Mouse (Mus musculus) embryonic facial prominence, embryonic 13.5 days (tissue): ENCODE results near the gene Ndc80. TPM values are rescaled to one million over a fixed set of nuclear protein-coding genes. Genes with fewer than 3 reads are reported as not detected.
"Not testable (repeated sequence)": the region's sequence is repeated elsewhere in the genome, so short reads cannot be mapped to it uniquely, and the experiment has no call there.

Experiments used
- ATAC-seq: fragments of 200-750 bp; cut with Nextera tagmentation; 2 replicates; pipeline ENCODE4 v1.8.0; 2017; ENCODE audit warnings: low read depth; ENCODE audit not compliant: insufficient number of reproducible peaks, insufficient read depth, low FRiP score, low TSS enrichment
- H3K27ac ChIP-seq: fragments of 300-500 bp; sonication (generic); 2 replicates; pipeline ENCODE4 v1.5.1; 2015; ENCODE audit warnings: moderate library complexity, mild to moderate bottlenecking, inconsistent platforms
- H3K27me3 ChIP-seq: fragments of 300-500 bp; sonication (generic); 2 replicates; pipeline ENCODE4 v1.6.1; 2015; ENCODE audit warnings: mild to moderate bottlenecking, inconsistent platforms
- H3K36me3 ChIP-seq: fragments of 300-500 bp; sonication (generic); 2 replicates; pipeline ENCODE4 v1.6.1; 2015; ENCODE audit warnings: mild to moderate bottlenecking, inconsistent platforms
- H3K4me1 ChIP-seq: fragments of 300-500 bp; sonication (generic); 2 replicates; pipeline ENCODE4 v1.6.1; 2015; ENCODE audit warnings: inconsistent platforms
- H3K4me2 ChIP-seq: fragments of 300-500 bp; sonication (generic); 2 replicates; pipeline ENCODE4 v1.6.1; 2015; ENCODE audit warnings: moderate library complexity, mild to moderate bottlenecking, inconsistent platforms
- H3K4me3 ChIP-seq: fragments of 300-500 bp; sonication (generic); 2 replicates; pipeline ENCODE4 v1.5.1; 2015; ENCODE audit warnings: mild to moderate bottlenecking, inconsistent platforms
- H3K9ac ChIP-seq: fragments of 300-500 bp; sonication (generic); 2 replicates; pipeline ENCODE4 v1.6.1; 2015; ENCODE audit warnings: mild to moderate bottlenecking, inconsistent platforms
- H3K9me3 ChIP-seq: fragments of 300-500 bp; sonication (generic); 2 replicates; pipeline ENCODE4 v1.6.1; 2016; ENCODE audit warnings: inconsistent platforms
- WGBS: fragments of 180-500 bp; shearing (Covaris S2); methylation state at CpG from one replicate; pipeline ENCODE4 v1.1.7; 2015; ENCODE audit warnings: mixed read lengths; 5-methylcytosine and 5-hydroxymethylcytosine counted together
- polyA plus RNA-seq: library from polyadenylated mRNA; unstranded; fragments of >200 nt; fragmentation: Nextera tagmentation; extraction: Ambion mirVana; gene quantifications from 2 replicates; pipeline ENCODE4 v1.2.1, GENCODE M21; 2015

The Ndc80 gene
- polyA plus RNA-seq, 1 experiment from 2014 or later = 46.1 TPM

- peak overlapping the region; percentile 99; the same call in 1 of the 2 replicates for H3K27ac ChIP-seq
- WGBS = 77% methylated on average over 7 of the region's 7 CpGs
- peak overlapping the region; percentile 95; the same call in 1 of the 2 replicates for H3K9ac ChIP-seq
- peaks cover 14% of the 10 kb centered on the region for H3K4me1 ChIP-seq
- H3K27me3 ChIP-seq = no peaks in the 10 kb centered on the region
- no peaks in the 10 kb centered on the region for H3K9me3 ChIP-seq
- no peak for ATAC-seq
- peak overlapping the region; percentile 84 for H3K4me2 ChIP-seq
- no peaks in the 10 kb centered on the region for H3K36me3 ChIP-seq
- H3K4me3 ChIP-seq = peak overlapping the region; percentile 86
Observed at GRCm38 (mm10) chr17:71476346-71477020, 50.2 kb downstream of the Ndc80 start.

DNA sequence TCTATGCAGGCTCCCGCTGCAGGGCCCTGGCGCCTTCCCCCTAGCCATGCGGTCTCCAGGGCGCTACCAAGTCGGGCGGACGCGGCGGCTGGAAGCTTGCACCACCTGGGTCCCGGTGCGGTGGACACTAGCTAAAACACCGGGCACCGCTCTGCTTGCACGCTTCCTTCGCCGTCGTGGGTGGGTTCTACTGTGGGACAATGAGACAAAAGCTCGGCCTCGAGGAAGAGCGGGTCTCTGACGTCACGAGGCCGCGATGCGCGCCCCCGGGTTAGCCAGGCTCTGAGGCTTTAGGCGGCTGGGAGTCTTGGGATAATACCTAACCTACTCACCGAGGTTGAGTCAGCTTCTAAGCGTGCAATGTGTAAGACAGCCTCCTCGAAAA, 51.0 kb downstream of the Ndc80 start:
- Histone ChIP-seq H3K9me3 (no peaks in the 10 kb centered on the region), H3K27ac (peak overlapping the region; percentile 99), H3K27me3 (no peaks in the 10 kb centered on the region), H3K4me1 (peaks cover 14% of the 10 kb centered on the region), H3K4me3 (peak overlapping the region; percentile 86), H3K9ac (peak overlapping the region; percentile 95), H3K36me3 (no peaks in the 10 kb centered on the region), H3K4me2 (peak overlapping the region; percentile 84)
- peak; percentile 79 for ATAC-seq
- under 1% methylated on average over 31 of the region's 31 CpGs for WGBS

DNA sequence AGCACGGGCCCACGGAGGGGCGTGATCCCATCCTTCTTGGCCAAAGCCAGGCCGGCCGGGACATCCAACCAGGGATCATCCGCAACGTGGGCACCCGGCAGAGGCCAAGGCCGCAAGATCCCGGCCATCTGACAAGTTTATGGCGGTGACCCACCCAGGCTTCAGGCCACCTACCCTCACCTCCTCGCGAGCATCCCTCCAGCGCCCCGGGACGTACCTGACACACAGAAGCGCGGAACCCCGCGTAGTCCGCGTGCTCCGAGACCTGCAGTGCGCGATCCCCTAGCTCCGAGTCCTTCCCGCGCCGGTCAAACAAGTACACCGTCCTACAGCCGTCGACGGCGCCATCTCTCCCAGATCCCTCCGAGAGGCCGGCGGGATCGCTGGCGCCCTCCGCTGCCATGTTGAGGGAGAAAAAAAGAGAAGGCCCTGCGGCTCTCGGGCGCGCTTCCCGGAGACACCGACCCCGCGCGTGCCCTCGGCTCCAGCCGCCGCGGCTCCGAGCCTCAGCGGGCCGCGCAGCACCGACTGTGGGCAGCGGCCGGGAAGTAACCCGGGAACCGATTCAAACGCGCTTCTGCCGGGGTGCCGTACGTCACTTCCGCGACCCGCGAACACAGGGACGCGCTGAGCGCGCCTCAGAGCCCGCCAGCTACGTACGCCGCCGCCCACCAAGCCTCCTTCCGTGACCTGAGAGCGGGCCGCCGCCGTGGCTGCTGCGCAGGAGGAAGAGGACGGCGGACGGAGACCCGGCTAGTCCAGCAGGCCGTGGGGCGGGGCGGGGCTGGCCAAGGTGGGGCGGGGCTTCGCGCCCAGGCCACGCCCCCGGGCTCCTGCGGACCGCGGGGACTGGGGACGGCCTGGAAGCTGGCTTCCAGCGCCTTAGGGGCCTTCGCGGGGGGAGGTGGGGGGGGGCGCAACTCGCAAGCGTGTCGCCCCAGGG, 51.6 kb downstream of the Ndc80 start, which contains the start of gene Smchd1:
Gene Smchd1 (minus strand): TSS at position 582 of the 943 bp plus-strand sequence.
- Histone ChIP-seq H3K9me3 (no peaks in the 10 kb centered on the region), H3K27ac (peak within 1 kb of the TSS; percentile 99), H3K4me2 (peak within 1 kb of the TSS; percentile 84), H3K36me3 (no peaks in the 10 kb centered on the region), H3K4me3 (peak within 1 kb of the TSS; percentile 86), H3K27me3 (no peaks in the 10 kb centered on the region), H3K9ac (peak within 1 kb of the TSS; percentile 95), H3K4me1 (peaks cover 14% of the 10 kb centered on the region)
- peak; percentile 96 for ATAC-seq
- WGBS = under 1% methylated on average over 103 of the region's 109 CpGs

DNA sequence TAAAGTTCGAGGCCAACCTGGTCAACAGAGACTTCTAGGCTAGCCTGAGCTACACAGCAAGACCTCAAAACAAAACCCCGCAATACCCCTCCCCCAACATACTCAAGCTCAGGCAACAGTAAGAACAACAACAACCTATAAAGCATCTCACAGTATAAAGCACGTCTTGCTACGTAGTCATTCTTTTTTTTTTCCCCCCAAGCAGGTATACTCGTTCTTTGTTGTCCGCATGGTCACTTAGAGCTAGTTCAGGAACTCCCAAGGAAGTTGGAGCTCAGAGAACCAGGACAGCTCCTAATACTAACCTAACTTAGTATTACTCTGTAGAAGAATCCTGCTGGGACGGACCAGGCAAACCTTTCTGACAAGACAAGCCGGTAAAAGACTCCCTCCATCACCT, 52.5 kb downstream of the Ndc80 start:
- H3K27me3 ChIP-seq = no peaks in the 10 kb centered on the region
- no peak for ATAC-seq
- peak overlapping the region; percentile 99; the same call in 1 of the 2 replicates for H3K27ac ChIP-seq

DNA sequence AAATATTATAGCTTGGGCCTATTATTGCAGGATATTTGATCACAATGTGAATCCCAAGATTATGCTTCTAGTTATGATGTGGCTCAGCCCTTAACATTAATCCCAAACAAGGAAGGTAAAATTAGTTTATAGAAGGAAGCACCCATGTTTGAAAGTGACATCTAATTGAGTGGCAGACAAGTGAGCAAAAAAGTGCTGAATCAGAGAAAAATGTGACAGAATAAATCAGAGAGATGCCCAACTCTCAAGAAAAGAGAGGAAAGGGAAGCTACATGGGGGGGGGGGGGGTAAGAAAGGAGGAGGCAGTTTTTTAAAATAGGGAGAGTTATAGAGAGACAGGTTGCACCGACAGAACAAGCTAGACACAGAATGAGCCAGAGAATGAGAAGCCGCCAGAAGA, 55.4 kb downstream of the Ndc80 start:
- no peaks in the 10 kb centered on the region for H3K27me3 ChIP-seq
- no peak overlapping the region for H3K9ac ChIP-seq
- no peak for ATAC-seq
- no peak overlapping the region for H3K27ac ChIP-seq
- 80% methylated on average over 2 of the region's 2 CpGs for WGBS
- no peak overlapping the region for H3K4me3 ChIP-seq
- H3K36me3 ChIP-seq = no peaks in the 10 kb centered on the region
- no peaks in the 10 kb centered on the region for H3K9me3 ChIP-seq
- no peak overlapping the region for H3K4me2 ChIP-seq
- H3K4me1 ChIP-seq = peaks cover 11% of the 10 kb centered on the region

More for the DNA sequence above, 52.5 kb downstream of the Ndc80 start:
- no peaks in the 10 kb centered on the region for H3K9me3 ChIP-seq
- peak overlapping the region; percentile 95 for H3K9ac ChIP-seq
- peak overlapping the region; percentile 86 for H3K4me3 ChIP-seq
- H3K36me3 ChIP-seq = no peaks in the 10 kb centered on the region
- 14% methylated on average over 8 of the region's 8 CpGs for WGBS
- peaks cover 14% of the 10 kb centered on the region for H3K4me1 ChIP-seq
- H3K4me2 ChIP-seq = peak overlapping the region; percentile 84

DNA sequence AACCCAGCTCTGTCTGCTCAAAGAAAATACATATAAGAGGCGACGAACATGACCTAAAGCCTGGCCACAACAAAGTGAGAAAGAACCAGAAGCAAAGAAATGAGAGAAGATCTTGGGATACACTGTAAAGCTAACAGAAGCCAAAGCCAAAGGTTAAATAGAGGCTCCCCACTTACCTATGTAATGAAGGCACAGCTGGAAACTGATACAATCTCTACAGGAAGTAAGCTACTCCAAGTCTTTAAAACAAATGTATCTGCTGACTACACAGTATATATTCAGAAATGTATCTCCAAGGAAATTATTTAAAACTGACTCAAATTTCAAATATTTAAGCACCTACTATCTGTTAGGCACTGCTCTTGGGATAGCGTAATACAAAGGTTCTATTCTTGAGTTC, 66.3 kb downstream of the Ndc80 start:
- H3K4me3 ChIP-seq = no peak overlapping the region
- ATAC-seq = no peak
- no peak overlapping the region for H3K4me2 ChIP-seq
- 88% methylated on average over 3 of the region's 3 CpGs for whole genome bisulfite sequencing
- H3K27me3 ChIP-seq = no peaks in the 10 kb centered on the region
- no peaks in the 10 kb centered on the region for H3K9me3 ChIP-seq
- peaks cover 58% of the 10 kb centered on the region for H3K36me3 ChIP-seq
- no peak overlapping the region for H3K27ac ChIP-seq
- H3K4me1 ChIP-seq = no peaks in the 10 kb centered on the region
- no peak overlapping the region for H3K9ac ChIP-seq

- no peak within 1 kb of the TSS for H3K9ac ChIP-seq
- no peak for ATAC-seq
- WGBS = 96% methylated on average over 2 of the region's 2 CpGs
Observed at GRCm38 (mm10) chr17:71459818-71460217, 66.8 kb downstream of the Ndc80 start, which contains the start of gene Gm4707. Gene Gm4707, minus strand, starts transcription at chr17:71459918.

GRCm38 (mm10) chr17:71457361-71457760, 69.3 kb downstream of the Ndc80 start:
- H3K27me3 ChIP-seq, H3K9me3 ChIP-seq, ATAC-seq, H3K4me2 ChIP-seq, H3K9ac ChIP-seq, H3K4me1 ChIP-seq, H3K4me3 ChIP-seq, H3K27ac ChIP-seq: not testable (repeated sequence)
- peaks cover 48% of the 10 kb centered on the region for H3K36me3 ChIP-seq
- 87% methylated on average over 6 of the region's 6 CpGs for WGBS

More at GRCm38 (mm10) chr17:71459818-71460217, 66.8 kb downstream of the Ndc80 start, which contains the start of gene Gm4707:
- H3K4me2 ChIP-seq = no peak within 1 kb of the TSS
- no peaks in the 10 kb centered on the region for H3K27me3 ChIP-seq
- no peaks in the 10 kb centered on the region for H3K4me1 ChIP-seq
- H3K4me3 ChIP-seq = no peak within 1 kb of the TSS
- no peaks in the 10 kb centered on the region for H3K9me3 ChIP-seq
- H3K36me3 ChIP-seq = peaks cover 63% of the 10 kb centered on the region
- no peak within 1 kb of the TSS for H3K27ac ChIP-seq

Other genes with a start within 250 kb of the Ndc80 start
- 21.3 and 21.8 TPM in 2 replicates for gene Emilin2, start 214.9 kb downstream of the Ndc80 start, polyA plus RNA-seq
- gene Gm4707, start 66.9 kb downstream of the Ndc80 start, polyA plus RNA-seq = 4.8 and 5.0 TPM in 2 replicates
- gene Smchd1, start 51.5 kb downstream of the Ndc80 start, polyA plus RNA-seq = 78.7 and 81.7 TPM in 2 replicates
- gene Spdya, start 25.2 kb upstream of the Ndc80 start, polyA plus RNA-seq = 0.89 and 1.2 TPM in 2 replicates
- 77.3 and 77.4 TPM in 2 replicates for gene Wdr43, start 89.0 kb upstream of the Ndc80 start, polyA plus RNA-seq
- gene Togaram2, start 146.4 kb upstream of the Ndc80 start, polyA plus RNA-seq = 0.12 and 0.41 TPM in 2 replicates
- 0.06 TPM in 1 of 2 replicates, not detected in the other for gene Pcare, start 226.0 kb upstream of the Ndc80 start, polyA plus RNA-seq
- gene Clip4, start 241.6 kb upstream of the Ndc80 start, polyA plus RNA-seq = 6.4 and 9.9 TPM in 2 replicates